Mouse (Mus musculus): ENCODE measurements at regions not wholly inside any gene's neighbourhood (a gene's known extent, or its start where the extent isn't known, plus 50 kb on each side); places are given as distances from the start of the nearest gene placed in this dataset.

- TF ChIP-seq CTCF (IDR thresholded peaks at IDR 0.05; ENCODE audit: low read depth) (peak; percentile 40), EP300 (optimal IDR thresholded peaks at IDR 0.05) (no peak)
Observed at GRCm38 (mm10) chr8:25361420-25361819, 537.3 kb upstream of the Adam5 start.

Data from stomach, postnatal 0 days (tissue).